Mouse (Mus musculus): Measurements from ENCODE around the gene Chrm4.

DNA sequence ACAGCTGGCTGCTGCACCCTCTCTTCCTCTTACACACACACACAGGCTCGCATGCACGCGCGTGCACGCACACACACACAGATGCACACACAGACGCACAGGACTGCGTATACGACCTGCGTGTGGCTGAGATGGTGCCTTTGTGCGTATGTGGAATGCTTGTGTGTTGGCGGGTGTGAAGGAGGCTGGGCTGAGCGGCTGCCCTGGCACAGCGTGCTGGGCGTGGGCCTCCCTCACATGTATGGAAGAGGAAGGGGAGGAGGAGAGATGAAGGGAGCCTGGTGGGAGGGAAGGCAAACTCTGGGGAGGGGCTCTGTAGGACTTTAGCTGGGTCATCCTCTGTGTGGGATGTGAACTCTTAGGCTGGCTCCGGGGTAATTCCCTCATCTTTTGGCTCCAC, 1.6 kb upstream of the Chrm4 start:
- TF ChIP-seq CTCF (IDR thresholded peaks at IDR 0.05; ENCODE audit: low read depth, low read length): no peak
- no peak for TF ChIP-seq POLR2A (IDR thresholded peaks at IDR 0.05; ENCODE audit: insufficient read depth, low read length)
- no peak for TF ChIP-seq EP300 (IDR thresholded peaks at IDR 0.05; ENCODE audit: insufficient read depth, low read depth, low read length)
